Mouse (Mus musculus) heart, adult 11 months (tissue): ENCODE measurements at regions not wholly inside any gene's neighbourhood (a gene's known extent, or its start where the extent isn't known, plus 50 kb on each side); places are given as distances from the start of the nearest gene placed in this dataset.
A peak's percentile ranks its signal among the peaks of the same experiment; 100 is the strongest.

ENCODE experiments used
- DNase-seq: peaks from one replicate; pipeline ENCODE4 v3.0.0; 2022

DNA sequence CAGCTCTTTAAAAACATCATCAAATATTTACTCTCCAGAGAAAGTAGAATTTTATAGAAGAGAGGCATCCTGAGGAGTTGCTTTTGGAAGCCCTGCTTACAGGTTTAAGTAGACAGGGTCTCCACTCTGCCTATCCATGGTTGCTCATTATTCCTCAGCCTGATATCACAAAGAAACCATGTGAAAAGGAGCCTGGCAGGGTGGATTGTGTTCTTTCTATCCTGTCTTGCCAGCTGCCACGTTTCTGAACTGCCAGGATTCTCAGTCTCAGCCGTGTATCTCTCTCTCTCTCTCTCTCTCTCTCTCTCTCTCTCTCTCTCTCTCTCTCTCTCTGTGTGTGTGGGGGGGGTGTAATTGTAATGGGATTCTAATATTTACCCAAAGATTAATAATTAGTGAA lies 431.9 kb upstream of the Atp11b start:
- DNase-seq = no peak

DNA sequence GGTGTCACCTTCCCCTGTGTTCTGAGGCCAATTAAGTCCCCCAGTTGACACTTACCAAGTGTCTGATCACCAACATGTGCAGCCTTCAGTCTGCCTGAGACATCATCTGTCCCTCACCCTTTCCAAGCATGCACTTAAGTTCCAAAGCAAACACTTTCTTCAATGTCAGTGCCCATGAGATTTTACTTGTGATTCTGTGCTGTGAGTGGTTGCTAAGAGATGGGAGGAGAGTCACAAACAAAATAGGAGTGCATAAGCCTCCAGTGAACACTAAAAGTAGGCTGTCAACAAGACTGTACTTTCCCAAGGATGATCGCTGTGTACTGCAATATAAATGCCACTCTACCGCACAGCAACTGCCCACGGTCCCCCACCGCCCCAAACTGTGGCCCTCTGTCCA lies 431.0 kb upstream of the Atp11b start:
- peak; percentile 11 for DNase-seq

DNA sequence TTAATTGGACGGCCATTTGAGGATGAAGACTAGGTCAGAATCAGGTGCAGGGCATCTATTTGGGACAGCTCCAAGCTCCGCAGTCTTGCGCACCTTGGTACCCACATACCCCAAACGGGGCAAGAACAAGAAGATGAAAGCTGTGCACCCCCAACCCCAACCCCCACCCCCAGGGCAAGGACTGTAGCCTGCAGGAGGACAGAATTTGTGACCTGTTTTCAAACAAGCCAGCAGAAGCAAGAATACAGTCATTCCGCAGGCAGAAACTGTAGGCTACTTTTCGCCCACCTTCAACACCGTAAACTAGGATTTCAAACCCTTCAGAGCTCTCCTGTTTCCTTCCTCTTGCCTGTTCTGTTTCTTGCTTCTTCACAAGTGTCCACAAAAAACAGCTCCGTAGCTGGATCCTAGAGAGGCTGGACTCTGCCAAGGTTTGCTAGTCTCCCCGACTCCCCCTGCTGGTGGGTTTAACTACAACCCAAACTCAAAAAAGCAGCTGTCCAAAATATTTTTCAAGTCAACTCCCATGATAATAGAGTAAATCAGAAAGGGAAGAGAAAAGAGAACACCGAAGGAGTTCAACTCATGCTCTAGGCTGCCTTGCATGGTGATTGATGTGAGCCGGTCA lies 430.3 kb upstream of the Atp11b start:
- peak; percentile 65 for DNase-seq

DNA sequence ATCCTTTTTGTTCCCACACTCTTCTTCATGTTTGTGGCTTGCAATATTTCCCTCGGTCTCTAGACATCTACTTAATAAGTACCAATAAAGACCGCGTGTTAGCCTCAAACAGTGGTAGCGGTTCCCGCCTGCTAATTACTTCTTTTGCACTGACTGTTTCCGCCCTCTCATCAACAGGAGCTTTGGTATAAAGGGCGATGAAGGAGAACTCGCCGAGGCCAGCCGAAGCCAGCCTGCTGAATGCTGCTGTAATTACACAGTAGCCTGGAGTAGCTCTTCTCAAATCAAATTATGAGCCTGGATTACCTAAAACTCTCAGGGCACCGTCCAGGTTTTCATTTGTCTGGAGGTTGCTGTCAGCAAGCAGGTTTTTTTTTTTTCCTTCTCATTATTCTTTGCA lies 429.7 kb upstream of the Atp11b start:
- peak; percentile 69 for DNase-seq

DNA sequence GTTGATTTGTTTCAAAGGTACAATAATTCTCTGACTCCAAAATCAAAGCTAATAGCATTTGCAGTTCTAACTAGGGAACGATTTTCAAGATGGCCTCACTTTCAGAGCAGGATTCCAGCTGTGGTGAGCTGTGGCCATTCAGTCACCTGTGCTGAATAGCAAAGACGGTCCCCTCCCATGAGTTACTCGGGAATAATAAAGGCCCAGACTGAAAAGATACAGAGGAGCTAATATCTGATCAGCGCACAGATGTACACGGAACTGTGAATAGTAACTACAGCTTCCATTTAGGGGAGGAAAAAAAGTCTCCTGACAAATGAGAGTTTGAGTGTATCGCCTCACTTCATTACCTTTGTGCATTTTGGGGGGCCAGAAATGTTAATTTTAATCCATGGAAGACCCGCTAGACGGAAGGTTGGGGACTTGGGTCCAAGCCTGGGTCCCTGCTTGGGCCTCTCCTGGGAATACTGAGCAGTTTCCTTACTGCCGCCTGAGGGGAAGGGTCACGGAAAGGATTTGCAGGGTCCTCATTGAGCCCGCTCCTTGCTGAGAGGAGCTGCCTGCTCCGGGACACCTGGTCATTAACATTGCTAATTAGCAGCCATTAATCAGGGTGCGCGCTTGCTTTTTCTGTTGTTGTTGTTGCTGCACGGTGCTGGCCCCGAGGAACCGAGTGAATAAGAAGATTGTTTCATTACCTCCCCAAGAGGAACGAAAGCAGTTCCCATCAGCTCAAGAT lies 421.2 kb upstream of the Atp11b start:
- peak; percentile 66 for DNase-seq

DNA sequence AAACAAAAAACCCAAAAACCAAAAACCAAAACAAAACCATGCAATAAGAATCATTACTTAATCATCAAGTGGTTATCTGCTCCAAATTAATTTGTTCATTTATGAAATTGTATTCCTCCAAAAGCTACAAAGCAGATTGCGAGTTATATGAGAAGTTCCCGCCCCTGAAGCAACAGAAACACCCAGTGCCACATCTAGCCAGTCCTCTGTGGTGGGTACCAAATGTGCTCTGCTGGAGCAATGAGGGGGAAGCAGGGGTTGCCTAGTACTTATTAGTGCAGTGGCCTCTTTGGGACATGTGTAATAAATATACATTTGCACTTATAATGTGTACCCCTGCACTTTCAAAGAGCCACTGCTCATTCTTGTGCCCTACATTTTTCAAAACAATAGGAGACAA lies 419.9 kb upstream of the Atp11b start:
- peak; percentile 35 for DNase-seq

DNA sequence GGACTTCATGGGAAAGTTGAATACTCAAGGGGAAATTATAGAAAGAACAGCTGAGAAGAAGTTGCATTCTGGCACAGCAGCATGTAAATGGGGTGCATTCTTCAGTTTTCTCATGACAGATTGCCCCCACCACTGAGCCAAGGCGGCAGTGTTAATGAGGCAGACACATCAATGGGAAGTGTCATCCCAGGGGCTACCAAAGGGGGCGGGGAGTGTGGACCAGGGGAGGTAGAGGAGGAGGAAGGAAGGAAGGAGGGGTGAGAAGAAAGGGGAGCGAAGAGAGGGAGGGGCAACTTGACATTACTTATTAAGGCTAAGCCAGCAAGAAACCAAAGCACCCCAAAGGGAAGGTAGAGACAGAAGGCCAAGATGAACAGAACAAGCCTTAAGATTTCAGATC lies 419.4 kb upstream of the Atp11b start:
- peak; percentile 41 for DNase-seq

DNA sequence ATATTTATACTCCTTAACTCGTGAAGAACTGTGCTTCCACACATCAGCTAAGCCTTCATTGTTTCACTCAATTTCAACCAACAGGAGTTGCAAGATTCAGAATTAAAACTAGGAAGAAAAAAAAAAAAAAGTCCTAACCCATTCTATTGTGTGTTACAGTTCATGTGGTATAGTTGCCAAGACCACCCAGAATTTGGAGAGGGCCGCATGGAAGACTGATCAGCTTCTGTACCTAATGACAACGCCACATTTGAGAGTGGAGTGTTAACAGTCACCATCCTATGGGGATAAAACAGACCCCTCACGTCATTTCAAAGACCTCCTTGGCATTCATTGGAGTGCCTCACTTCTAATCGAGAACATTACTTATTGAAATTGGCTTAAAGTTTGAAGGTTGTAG lies 418.1 kb upstream of the Atp11b start:
- DNase-seq = peak; percentile 41

DNA sequence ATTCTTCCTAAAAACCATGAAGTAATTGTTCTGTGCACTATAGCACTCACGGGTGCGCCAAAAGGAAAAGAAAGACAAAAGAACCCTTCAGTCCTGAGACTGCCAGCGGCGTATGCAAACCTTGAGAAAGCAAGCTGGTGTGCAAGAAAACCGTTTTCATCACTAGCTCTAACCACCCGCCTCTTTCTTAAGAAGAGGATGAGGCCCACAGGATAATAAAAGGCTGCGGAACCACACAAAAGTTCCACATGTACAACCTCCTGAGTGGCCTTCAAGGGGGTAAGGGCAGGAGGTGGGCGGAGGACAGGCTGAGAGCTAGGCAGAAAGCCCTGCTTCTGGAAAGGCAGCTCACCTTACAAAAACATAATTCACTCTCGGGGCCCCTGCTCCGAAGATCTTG lies 413.4 kb upstream of the Atp11b start:
- peak; percentile 78 for DNase-seq

DNA sequence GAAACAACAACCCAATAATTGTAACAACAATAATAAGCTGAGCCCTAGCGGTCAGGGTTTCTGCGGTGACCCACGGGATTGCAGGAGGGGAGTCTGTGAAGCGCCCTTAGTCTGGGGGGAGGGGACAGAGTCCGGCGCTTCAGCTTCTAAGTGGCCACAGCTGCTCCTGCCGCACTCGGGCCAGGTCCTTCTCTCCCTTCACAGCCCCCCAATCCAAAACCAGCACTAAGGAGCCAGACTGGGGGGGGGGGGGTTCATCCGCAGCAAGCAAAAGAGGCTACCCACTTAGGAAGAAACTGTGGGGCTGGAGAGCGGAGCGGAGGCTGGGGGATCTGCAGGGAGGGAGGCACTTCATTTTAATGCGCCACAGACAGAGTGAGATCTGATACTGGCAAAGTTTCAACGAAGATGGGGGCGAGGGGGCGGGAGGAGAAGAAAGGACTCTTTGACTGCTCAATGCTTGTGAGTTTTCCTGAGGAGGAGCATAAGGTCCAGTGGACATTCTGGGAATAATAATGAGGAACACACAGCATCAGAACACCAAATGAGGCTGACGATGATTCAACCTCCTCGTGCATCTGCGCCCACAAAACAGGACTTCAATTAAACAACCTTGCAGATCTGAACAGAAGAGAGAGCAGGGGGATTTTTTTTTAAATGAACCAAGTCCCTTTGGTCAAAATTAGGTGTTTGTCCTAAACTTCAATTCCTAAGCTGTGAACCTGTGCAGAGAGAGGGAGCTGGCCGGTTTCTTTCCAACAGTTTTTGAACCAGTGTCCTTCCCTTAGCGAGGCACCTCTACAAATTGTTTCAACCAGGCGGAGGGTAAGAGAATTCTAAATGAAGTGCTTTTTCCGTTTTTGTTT lies 412.7 kb upstream of the Atp11b start:
- DNase-seq = peak; percentile 82

DNA sequence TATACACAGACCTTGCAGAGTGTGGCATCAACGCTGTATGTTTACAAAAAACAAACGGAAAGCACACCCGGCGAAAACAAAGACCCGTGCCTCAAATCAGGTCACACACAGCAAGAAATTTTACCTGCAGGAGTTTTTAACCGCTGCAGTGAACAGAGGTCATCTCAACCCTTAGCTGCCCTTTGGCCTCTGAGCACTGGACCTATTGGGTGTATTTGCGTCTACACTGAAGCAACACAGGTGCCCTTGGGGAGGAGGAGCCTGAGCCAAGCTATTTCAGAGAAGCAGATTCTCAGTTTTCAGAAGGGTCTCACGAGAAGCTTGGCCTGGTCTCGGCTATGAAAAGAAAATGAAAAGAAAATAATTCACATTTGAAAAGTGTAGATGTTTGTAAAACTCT lies 412.1 kb upstream of the Atp11b start:
- peak; percentile 70 for DNase-seq

DNA sequence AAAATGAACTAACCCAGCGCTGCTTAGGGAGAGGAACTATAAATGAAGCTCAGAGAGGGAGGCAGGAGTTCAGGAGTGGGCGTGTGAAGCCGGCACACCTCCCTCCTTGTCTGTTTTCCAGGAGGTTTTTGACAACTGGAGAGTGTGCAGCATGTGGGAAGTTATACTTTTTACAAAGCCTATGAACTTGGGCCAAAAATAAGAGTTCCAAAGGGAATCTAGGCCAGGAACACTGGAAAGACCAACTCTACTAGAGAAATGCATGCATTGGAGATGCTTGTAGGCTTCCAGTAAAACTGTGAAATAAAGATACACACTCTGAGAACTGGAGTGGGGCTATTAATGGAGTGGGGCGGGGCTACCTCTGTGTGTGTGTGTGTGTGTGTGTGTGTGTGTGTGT lies 411.3 kb upstream of the Atp11b start:
- DNase-seq = peak; percentile 36

DNA sequence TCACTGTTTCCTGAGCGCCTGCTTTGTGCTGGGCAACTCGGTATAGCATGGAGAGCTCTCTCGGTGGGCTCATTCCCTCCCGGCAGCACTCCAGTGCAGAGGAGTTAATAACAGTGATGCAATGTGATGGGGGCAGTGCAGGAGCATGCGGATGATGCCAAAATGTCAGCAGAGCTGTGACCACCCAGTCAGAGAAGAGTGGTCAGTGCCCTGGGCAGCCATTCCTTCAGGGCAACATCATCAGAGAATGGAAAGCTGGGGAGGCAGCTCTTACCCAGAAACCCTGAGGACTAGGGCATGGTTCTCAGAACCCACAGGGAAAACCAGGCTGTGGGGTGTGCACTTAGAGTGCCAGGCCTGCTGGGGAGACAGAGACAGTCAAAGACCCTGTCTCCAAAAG lies 410.0 kb upstream of the Atp11b start:
- DNase-seq = peak; percentile 81

DNA sequence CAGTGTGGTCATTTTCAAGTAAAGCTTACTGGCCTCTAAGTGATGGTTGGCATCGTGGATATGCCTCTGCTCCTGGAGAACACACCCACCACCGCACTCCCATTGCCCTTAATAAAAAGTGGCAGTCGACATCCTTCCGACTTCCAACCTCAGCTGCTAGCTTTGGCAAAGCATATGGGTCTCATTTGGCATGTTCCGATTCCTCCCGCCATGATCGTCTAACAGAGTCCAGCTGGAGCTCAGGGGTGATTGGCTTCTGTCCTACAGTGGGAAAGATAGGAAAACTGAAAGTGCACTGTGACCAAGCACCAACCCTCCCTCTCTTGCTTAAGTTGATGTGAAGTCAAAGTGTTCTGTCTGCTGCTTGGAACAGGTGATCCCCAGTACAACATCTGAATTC lies 404.8 kb upstream of the Atp11b start:
- peak; percentile 63 for DNase-seq

DNA sequence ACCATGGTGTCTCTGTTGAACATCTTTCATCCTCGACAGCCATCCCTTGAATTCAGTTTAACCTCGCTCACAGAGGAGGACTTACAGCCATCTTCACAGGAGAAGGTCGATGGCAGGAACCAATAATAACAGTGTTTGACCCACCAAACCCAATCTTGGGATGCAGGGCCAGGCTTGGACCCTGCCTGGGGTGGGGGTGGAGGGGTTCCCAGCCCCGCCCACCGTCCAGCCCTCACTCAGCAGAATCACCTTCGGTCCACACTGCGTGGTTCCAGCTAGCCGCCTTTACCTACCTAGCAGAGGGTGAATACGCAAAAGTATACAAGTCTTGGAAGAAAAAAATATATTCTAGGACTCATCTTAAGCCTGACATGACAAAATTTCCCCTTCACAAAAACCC lies 400.5 kb upstream of the Atp11b start:
- DNase-seq = peak; percentile 57

DNA sequence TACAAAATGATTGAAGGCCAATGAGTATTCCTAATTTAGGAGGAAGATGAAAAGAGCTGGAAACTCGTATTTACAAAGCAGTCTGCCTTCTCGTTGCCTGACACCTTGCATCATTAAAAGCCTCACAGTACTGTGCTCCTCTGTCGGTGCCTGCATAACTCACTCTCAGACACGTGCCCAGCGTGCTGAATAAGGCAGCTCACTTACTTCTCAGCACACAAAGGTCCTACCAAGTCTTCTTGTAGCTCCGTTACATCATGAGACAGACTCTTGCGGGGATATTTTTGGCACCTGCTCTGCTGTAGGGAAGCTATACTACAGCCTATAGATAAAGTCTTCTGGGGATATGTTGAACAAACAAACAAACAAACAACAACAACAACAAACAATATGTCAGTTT lies 400.0 kb upstream of the Atp11b start:
- DNase-seq = peak; percentile 81

DNA sequence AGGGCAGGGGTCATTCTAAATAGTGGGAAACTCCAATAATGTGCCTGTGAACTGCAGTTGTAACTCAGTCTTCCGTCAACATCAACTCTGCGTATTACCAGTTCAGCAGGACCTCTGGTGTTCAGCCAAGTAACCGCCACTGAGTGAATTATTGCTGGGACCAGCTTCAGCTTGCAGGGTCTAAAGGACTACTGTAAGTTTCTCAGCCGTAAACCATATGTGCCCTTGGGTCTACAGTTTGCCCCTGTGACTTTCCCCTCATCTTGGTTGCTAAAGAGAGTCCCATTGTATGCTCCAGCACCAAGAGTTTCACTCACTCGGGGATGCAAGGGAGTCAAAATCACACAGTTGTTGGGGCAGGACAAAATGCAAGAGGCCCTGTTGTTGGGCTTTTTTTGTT lies 399.6 kb upstream of the Atp11b start:
- peak; percentile 72 for DNase-seq

DNA sequence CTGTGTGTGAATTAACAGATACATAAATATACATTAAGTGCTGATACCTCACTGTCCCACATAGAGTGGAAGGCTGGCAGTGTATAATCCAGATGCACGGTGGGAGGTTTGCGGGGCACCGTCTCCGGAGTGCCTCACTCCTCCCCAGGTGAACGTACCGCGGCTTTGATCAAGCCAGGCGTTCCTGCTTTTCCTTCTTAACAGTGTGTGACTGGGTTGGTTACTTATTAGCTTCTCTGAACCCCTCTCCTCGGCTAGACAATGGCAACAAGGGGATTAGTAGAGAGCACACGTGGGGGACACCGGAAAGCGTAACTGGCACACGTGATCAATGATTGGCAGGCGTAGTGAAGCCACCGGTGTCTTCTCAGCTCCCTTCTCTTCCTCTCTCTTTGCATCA lies 396.8 kb upstream of the Atp11b start:
- peak; percentile 30 for DNase-seq

DNA sequence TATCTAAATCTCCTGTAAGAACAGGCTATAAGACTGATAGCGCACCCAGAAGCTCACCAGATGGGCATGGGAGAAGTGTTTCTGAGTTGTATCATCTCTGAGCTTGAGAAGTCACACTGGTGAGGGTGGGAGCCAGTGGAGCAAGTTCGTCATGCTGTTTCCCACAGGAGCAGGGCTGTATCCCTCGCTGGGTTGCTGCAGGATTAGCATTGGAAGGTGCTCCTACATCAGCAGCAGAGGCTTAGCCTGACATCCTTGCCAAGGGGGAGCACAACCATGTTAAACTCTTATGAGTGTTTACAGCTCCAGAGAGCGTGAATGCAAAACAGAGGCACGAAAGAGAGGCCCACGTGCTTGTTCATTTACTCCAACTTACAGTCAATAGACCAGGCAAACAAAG lies 395.4 kb upstream of the Atp11b start:
- DNase-seq = peak; percentile 68

DNA sequence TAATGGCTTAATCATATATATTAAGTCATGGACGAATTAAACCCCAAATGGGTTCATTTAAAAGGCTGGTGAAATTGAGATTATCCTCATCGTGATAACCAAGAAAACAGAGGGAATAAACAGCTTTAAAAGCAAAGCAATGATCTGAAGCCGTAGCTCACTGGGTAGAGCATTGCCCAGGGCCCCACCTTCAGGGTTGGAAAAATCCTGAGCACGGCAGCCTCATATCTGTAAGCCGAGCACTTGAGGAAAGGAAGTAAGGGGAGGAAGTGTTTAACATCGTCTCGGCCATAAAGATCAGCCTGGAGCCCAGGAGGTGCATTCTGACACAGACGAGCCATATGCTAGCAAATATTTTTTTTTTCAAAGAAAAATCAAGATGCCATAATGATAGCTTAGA lies 394.6 kb upstream of the Atp11b start:
- peak; percentile 4 for DNase-seq

DNA sequence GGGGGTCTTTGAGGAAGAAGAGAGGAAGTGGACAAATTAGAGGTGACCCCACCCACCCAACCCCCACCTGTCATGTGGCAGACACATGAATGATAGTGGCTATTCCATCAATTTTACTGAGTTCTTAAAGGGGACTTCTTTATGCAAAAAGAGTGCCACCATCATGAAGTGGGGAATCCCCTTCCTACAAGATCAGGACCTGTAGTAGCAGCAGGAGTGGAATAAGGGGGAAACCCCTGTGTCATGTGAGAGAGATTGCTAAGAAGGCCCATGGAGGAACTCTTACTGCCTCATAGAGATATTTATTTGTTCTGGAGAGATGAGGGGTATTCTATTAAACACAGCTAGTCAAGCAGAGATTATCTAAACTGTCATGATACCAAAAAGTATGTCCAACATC lies 393.4 kb upstream of the Atp11b start:
- DNase-seq = peak; percentile 33

DNA sequence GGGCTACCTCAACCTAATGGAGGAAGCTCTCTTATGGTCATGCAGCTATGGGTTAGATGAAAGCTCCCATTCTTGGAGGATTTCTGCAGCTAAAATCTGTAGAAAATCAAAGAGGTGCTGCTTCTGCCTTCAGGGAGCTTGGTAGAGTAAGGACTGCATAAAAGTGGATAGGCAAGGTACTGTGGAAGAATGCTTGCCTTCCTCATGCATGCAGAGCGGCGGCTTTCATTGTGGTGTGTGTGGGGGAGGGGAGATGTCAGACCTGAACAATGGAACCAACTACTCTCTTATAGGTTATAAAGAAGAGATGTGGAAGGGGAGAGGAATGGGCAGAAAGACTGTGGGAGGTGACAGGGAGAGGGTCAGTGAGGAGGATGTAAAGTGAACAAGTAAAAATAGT lies 392.8 kb upstream of the Atp11b start:
- peak; percentile 55 for DNase-seq

DNA sequence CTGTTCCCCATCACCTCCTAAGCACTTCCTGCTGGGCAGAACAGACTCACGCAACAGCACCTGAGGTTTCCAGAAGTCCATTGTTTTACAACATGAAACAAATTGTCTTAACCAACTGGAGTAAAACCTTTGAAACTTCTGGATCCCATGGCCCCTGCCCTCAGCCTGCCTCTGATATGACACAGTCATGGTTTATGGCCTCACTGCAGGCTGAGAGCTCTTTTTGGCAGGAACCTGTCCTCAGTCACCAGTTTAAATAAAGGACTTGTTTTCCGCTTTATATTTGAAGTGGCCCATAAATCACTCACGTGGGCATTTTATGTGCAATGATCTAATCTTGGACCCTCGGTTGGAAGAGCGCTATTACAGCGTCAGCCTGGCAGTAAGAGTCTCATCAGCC lies 388.5 kb upstream of the Atp11b start:
- peak; percentile 19 for DNase-seq

DNA sequence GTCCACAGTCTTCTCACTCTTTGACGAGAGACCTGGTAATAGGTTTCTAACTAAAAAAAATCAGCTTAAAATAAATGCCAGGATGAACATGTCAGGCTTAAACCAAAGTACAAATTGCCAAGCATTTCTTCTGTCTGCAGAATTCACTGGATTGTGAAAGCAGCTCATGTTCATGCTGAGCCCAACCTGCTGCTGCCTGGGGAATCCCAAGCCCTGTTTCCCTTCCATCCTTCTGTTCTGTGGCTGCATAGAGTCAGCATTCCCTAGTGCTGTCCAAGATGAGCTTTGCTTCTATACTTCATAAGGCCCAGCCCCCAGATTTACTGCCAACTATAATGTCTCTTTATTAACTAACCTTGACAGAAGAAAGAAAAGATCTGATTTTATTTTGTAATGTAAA lies 381.6 kb upstream of the Atp11b start:
- peak; percentile 13 for DNase-seq
